24 mouse cellular contexts compared by ENCODE assay signal in genomic region chr7:73629182-73629581, GRCm38 (mm10).
"Had no signal": no experiment of that assay in that cellular context is flagged by ENCODE, and none has a peak within 500 bp of the region (broad histone marks: within the 10 kb centered on the region; RNA-seq: fewer than 3 reads in every experiment).

No protein-coding gene starts in this region.

- H3K4me1 ChIP-seq: embryonic facial prominence, embryonic 12.5 days had no signal

- DNase-seq: cerebellum, adult 9-11 months; cerebellum, postnatal 10 days; cerebellum, postnatal 14 days; cerebellum, postnatal 25 days; cerebellum, postnatal 36 days; embryo, embryonic 11 days; forebrain, postnatal 0 days; gastrocnemius, adult 2 months; gastrocnemius, postnatal 10 days; gastrocnemius, postnatal 14 days; gastrocnemius, postnatal 25 days; gastrocnemius, postnatal 36 days; heart, adult 18-20 months; heart, adult 2 months had no signal

- H3K36me3 ChIP-seq: embryonic facial prominence, embryonic 10.5 days; embryonic facial prominence, embryonic 12.5 days; embryonic facial prominence, embryonic 13.5 days; embryonic facial prominence, embryonic 15.5 days; forebrain, embryonic 10.5 days; forebrain, embryonic 12.5 days; forebrain, embryonic 15.5 days; heart, embryonic 10.5 days had no signal

- H3K4me3 ChIP-seq: embryonic facial prominence, embryonic 10.5 days; embryonic facial prominence, embryonic 12.5 days; embryonic facial prominence, embryonic 13.5 days; embryonic facial prominence, embryonic 15.5 days; erythroblast, embryonic 14.5 days; forebrain, embryonic 10.5 days; forebrain, embryonic 12.5 days; forebrain, embryonic 13.5 days; forebrain, embryonic 15.5 days; gastrocnemius, adult 2 months; heart, adult 2 months; heart, embryonic 10.5 days had no signal

- H3K9me3 ChIP-seq: embryonic facial prominence, embryonic 10.5 days; embryonic facial prominence, embryonic 12.5 days; embryonic facial prominence, embryonic 13.5 days; embryonic facial prominence, embryonic 15.5 days; forebrain, embryonic 12.5 days; forebrain, embryonic 15.5 days; heart, embryonic 10.5 days had no signal

- H3K27ac ChIP-seq: embryonic facial prominence, embryonic 10.5 days; embryonic facial prominence, embryonic 12.5 days; embryonic facial prominence, embryonic 13.5 days; embryonic facial prominence, embryonic 15.5 days; gastrocnemius, adult 2 months; heart, adult 2 months; heart, embryonic 10.5 days had no signal

- H3K27me3 ChIP-seq: embryonic facial prominence, embryonic 12.5 days; embryonic facial prominence, embryonic 13.5 days; embryonic facial prominence, embryonic 15.5 days; forebrain, embryonic 12.5 days; forebrain, embryonic 13.5 days; forebrain, embryonic 15.5 days had no signal
